Mouse (Mus musculus): Measurements from ENCODE around the gene Ttll12. TPM values are rescaled to one million over a fixed set of nuclear protein-coding genes. Genes with fewer than 3 reads are reported as not detected.
A peak's percentile ranks its signal among the peaks of the same experiment; 100 is the strongest.

Gene Ttll12
- polyA plus RNA-seq, 1 experiment from 2014 or later: 36.2 TPM

DNA sequence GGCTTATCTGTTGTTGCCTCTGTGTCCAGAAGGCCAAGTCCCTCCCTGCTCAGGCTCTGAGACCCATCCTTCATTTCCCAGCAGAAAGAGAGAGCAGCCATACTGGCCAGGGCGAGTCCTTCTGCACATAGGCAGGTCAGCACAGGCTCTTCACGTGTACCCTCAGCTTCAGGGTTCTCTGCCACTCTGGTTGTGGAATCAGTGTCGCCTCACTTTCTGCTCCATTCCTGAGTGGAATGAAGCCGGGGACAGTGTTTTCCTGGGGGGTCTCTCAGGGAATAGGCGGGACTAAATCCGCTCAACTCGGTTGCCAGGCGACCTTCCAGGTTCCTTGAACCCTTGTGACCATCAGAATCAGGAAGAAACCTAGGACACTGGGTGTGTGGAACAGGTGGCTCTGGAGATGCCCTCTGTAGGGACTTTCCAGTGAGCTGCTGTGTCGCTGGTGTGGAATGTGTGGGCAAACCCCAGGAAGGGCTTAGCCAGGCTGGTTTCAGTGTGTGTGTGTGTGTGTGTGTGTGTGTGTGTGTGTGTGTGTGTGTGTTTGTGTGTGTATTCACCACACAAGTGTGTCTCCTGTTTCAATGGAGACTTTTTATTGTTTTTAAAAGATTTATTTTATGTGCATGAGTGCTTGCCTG is 53.2 kb downstream of the Ttll12 start:
- H3K4me2 ChIP-seq (ENCODE audit: low read length): no peak overlapping the region
- WGBS: 74% methylated on average over 9 of the region's 9 CpGs
- ATAC-seq (replicated peaks; ENCODE audit: low FRiP score, low TSS enrichment, low read depth): no peak

DNA sequence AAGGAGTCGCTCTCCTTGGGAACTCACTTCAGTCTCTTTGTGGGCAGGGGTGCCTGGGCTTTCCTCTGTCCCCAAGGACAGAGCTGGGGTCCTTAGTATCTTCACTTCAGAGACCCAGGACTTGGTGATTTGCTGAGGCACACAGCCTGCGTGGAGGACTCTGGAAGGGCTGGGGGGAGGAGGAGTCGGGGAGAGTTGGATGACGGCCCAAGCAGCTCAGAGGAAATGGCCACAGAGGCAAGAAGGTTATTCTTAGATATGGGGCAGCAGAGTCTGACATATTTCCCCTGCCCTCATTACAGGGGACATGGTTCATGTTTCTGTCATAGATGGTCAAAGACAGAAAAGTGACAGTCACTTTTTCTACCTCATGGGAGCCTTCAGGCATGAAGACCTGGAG is 55.1 kb downstream of the Ttll12 start:
- Histone ChIP-seq H3K4me1 (replicated peaks; ENCODE audit: control insufficient read depth, insufficient read depth, low read length) (peaks cover 4% of the 10 kb centered on the region; the same call in 1 of the 2 replicates), H3K27me3 (replicated peaks; ENCODE audit: control insufficient read depth, insufficient read depth, low read length) (no peaks in the 10 kb centered on the region), H3K4me3 (ENCODE audit: low read depth, low read length) (no peak overlapping the region), H3K9me3 (ENCODE audit: control insufficient read depth, low read length) (no peaks in the 10 kb centered on the region), H3K4me2 (ENCODE audit: low read length) (no peak overlapping the region), H3K9ac (ENCODE audit: low read length) (no peak overlapping the region), H3K27ac (ENCODE audit: low read depth) (no peak overlapping the region), H3K36me3 (ENCODE audit: control insufficient read depth, insufficient read depth, low read length) (0 out of 2 replicates have a peak, but pooled peaks cover under 1% of the 10 kb centered on the region)
- no peak for DNase-seq (ENCODE audit: low spot score)
- ATAC-seq (replicated peaks; ENCODE audit: low FRiP score, low TSS enrichment, low read depth): no peak
- WGBS: 52% methylated on average over 4 of the region's 4 CpGs

More for the DNA sequence above, 53.2 kb downstream of the Ttll12 start:
- Histone ChIP-seq H3K4me3 (ENCODE audit: low read depth, low read length) (no peak overlapping the region), H3K9me3 (ENCODE audit: control insufficient read depth, low read length) (no peaks in the 10 kb centered on the region), H3K27ac (ENCODE audit: low read depth) (no peak overlapping the region), H3K9ac (ENCODE audit: low read length) (no peak overlapping the region), H3K36me3 (ENCODE audit: control insufficient read depth, insufficient read depth, low read length) (peaks cover 19% of the 10 kb centered on the region), H3K27me3 (replicated peaks; ENCODE audit: control insufficient read depth, insufficient read depth, low read length) (no peaks in the 10 kb centered on the region), H3K4me1 (replicated peaks; ENCODE audit: control insufficient read depth, insufficient read depth, low read length) (peaks cover 4% of the 10 kb centered on the region; the same call in 1 of the 2 replicates)
- no peak for DNase-seq (ENCODE audit: low spot score)

DNA sequence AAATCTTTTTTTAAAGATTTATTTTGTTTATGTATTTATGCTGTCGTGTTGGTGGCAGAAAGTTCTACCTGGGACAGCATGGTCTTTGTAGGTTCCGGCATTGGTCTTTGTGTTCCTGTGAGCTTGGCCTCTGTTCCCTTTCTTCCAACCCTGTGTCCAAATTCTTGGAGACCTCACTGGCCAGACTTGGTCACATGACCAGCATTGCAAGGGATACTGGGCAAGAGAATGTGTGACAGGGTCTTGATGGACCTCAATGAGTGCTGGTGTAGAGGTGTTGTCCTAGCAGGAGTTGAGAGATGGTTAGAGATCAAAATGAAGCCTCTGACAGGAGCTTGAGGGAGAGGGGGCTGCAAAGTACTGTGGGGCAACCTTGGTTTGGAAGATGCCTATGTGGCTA is 56.1 kb downstream of the Ttll12 start:
- Histone ChIP-seq H3K9me3 (ENCODE audit: control insufficient read depth, low read length) (no peaks in the 10 kb centered on the region), H3K36me3 (ENCODE audit: control insufficient read depth, insufficient read depth, low read length) (no peaks in the 10 kb centered on the region), H3K9ac (ENCODE audit: low read length) (no peak overlapping the region), H3K4me3 (ENCODE audit: low read depth, low read length) (no peak overlapping the region), H3K4me2 (ENCODE audit: low read length) (no peak overlapping the region), H3K27me3 (replicated peaks; ENCODE audit: control insufficient read depth, insufficient read depth, low read length) (no peaks in the 10 kb centered on the region), H3K4me1 (replicated peaks; ENCODE audit: control insufficient read depth, insufficient read depth, low read length) (peaks cover 4% of the 10 kb centered on the region; the same call in 1 of the 2 replicates), H3K27ac (ENCODE audit: low read depth) (no peak overlapping the region)
- no peak for ATAC-seq (replicated peaks; ENCODE audit: low FRiP score, low TSS enrichment, low read depth)
- whole genome bisulfite sequencing: 93% methylated on average over 2 of the region's 2 CpGs
- no peak for DNase-seq (ENCODE audit: low spot score)

DNA sequence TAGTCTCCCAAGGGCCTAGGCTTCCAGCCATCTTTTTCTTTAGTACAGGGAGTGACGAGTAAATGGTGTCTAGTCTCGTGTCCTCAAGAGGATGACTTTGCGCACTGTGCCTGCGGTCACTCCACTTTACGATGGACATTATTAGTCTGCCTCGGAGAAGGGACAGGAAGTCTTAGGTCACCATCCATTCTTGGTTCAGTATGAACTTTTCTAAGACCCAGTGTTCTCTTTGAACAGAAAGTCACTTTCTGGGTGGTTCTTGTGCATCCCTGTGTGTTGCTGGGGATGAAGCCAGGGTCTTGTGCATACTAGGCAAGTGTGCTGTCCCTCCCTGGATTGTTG is 59.1 kb downstream of the Ttll12 start:
- H3K9ac ChIP-seq (ENCODE audit: low read length): no peak overlapping the region
- H3K27me3 ChIP-seq (replicated peaks; ENCODE audit: control insufficient read depth, insufficient read depth, low read length): no peaks in the 10 kb centered on the region
- no peak overlapping the region for H3K27ac ChIP-seq (ENCODE audit: low read depth)
- no peak for ATAC-seq (replicated peaks; ENCODE audit: low FRiP score, low TSS enrichment, low read depth)
- H3K9me3 ChIP-seq (ENCODE audit: control insufficient read depth, low read length): no peaks in the 10 kb centered on the region
- DNase-seq (ENCODE audit: low spot score): no peak
- peaks cover 4% of the 10 kb centered on the region; the same call in 1 of the 2 replicates for H3K4me1 ChIP-seq (replicated peaks; ENCODE audit: control insufficient read depth, insufficient read depth, low read length)
- H3K4me3 ChIP-seq (ENCODE audit: low read depth, low read length): no peak overlapping the region
- WGBS: 80% methylated on average over 6 of the region's 6 CpGs
- H3K36me3 ChIP-seq (ENCODE audit: control insufficient read depth, insufficient read depth, low read length): no peaks in the 10 kb centered on the region
- H3K4me2 ChIP-seq (ENCODE audit: low read length): no peak overlapping the region

DNA sequence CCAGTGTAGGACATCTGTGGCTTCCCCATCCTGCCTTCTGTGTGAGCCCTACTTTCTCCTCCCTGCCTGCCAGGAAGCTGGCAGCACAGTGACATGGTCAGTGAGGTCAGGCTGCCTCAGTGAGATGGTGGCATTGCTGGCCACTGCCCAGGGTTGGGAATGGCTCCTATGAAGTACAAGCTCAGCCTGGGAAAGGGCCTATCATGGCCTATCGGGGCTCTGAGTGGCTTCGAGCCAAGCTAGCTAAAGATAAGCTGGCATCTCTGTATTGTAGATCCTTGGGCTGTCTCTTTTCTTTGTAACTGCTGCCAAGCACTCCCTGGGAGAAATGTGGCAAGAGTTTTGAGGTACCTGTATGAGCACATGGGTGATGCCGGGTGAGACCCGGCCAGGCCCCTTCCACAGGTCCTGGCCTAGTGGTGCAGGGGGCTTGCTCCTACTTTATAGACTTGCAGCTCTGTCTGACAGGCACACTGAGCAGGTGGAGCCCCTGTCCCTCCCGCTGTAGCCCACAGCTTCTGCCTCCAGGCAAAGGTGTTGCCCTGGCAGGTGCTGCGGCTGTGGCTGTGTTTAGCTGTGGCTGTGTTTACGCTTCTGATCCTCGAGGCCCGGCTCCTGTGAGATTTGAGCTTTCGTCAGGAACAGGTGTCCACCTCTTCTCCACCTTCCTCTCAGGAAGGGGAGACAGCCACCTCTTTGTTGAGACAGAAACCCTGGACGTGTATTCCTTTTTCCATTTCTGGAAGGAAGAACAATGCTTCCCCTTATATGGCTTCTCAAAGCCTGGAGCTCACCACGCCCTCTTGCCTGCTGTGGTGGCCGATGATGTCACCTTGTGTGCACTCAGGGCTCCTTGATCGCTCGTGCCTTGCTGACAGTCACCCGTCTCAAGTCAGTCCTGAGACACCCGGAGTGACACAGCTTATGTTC is 59.7 kb downstream of the Ttll12 start:
- DNase-seq (ENCODE audit: low spot score): peak; percentile 60
- Histone ChIP-seq H3K27me3 (replicated peaks; ENCODE audit: control insufficient read depth, insufficient read depth, low read length) (no peaks in the 10 kb centered on the region), H3K9ac (ENCODE audit: low read length) (no peak overlapping the region), H3K9me3 (ENCODE audit: control insufficient read depth, low read length) (no peaks in the 10 kb centered on the region), H3K4me2 (ENCODE audit: low read length) (no peak overlapping the region), H3K4me3 (ENCODE audit: low read depth, low read length) (no peak overlapping the region), H3K27ac (ENCODE audit: low read depth) (peak overlapping the region; percentile 57; the same call in 1 of the 2 replicates), H3K4me1 (replicated peaks; ENCODE audit: control insufficient read depth, insufficient read depth, low read length) (peaks cover 4% of the 10 kb centered on the region; the same call in 1 of the 2 replicates), H3K36me3 (ENCODE audit: control insufficient read depth, insufficient read depth, low read length) (no peaks in the 10 kb centered on the region)
- WGBS: 63% methylated on average over 17 of the region's 17 CpGs
- ATAC-seq (replicated peaks; ENCODE audit: low FRiP score, low TSS enrichment, low read depth): peak; percentile 69

DNA sequence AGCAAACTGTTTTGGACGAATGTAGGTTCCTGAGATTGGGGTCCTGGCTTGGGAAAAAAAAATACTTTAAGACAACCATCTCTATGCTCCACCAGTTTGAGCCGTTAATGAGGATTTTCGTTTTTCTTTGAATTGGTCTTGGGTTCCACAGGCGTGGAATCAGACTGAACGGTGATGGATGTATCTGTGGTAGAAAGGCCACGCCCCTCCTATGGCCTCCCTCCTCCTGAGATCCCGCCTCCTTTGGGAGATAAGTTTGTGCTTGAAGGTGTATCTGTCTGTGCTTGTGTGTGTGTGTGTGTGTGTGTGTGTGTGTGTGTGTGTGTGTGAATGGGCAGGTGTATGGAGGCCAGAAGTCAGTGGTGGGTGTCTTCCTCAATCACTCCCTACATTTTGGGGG is 62.4 kb downstream of the Ttll12 start:
- Histone ChIP-seq H3K9ac (ENCODE audit: low read length) (no peak overlapping the region), H3K4me3 (ENCODE audit: low read depth, low read length) (no peak overlapping the region), H3K27ac (ENCODE audit: low read depth) (no peak overlapping the region), H3K4me1 (replicated peaks; ENCODE audit: control insufficient read depth, insufficient read depth, low read length) (no peaks in the 10 kb centered on the region), H3K9me3 (ENCODE audit: control insufficient read depth, low read length) (no peaks in the 10 kb centered on the region), H3K4me2 (ENCODE audit: low read length) (no peak overlapping the region), H3K36me3 (ENCODE audit: control insufficient read depth, insufficient read depth, low read length) (no peaks in the 10 kb centered on the region), H3K27me3 (replicated peaks; ENCODE audit: control insufficient read depth, insufficient read depth, low read length) (peaks cover 10% of the 10 kb centered on the region)
- 77% methylated on average over 7 of the region's 7 CpGs for WGBS
- no peak for DNase-seq (ENCODE audit: low spot score)
- no peak for ATAC-seq (replicated peaks; ENCODE audit: low FRiP score, low TSS enrichment, low read depth)

DNA sequence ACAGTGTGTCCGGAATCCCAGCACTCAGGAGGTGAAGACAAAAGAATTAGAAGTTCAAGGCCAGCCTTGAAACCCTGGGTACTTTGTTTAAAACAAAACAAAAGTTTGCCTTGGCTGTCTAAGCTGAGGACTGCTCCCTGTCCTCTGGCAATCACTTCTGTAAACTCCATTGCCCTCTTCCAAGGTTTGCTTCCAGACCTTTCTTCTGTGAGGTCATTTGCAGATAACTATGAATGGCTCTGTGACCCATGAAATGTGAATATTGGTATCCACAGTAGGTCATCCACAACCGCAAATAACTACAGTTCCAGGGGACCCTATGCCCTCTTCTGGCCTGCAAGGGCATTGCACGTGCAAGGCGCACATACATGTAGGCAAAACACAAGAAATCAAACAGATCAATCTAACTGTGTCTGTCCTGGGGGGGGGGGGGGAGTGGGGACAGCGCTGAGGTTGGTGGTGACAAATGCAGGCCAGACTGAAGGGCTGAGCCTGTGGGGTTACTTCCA is 62.9 kb downstream of the Ttll12 start:
- no peak overlapping the region for H3K27ac ChIP-seq (ENCODE audit: low read depth)
- H3K36me3 ChIP-seq (ENCODE audit: control insufficient read depth, insufficient read depth, low read length): no peaks in the 10 kb centered on the region
- ATAC-seq (replicated peaks; ENCODE audit: low FRiP score, low TSS enrichment, low read depth) (no peak), DNase-seq (ENCODE audit: low spot score) (no peak)
- no peaks in the 10 kb centered on the region; the same call in 1 of the 2 replicates for H3K4me1 ChIP-seq (replicated peaks; ENCODE audit: control insufficient read depth, insufficient read depth, low read length)
- peaks cover 16% of the 10 kb centered on the region for H3K27me3 ChIP-seq (replicated peaks; ENCODE audit: control insufficient read depth, insufficient read depth, low read length)
- H3K9me3 ChIP-seq (ENCODE audit: control insufficient read depth, low read length): no peaks in the 10 kb centered on the region
- H3K9ac ChIP-seq (ENCODE audit: low read length): no peak overlapping the region
- H3K4me3 ChIP-seq (ENCODE audit: low read depth, low read length): no peak overlapping the region
- WGBS: 80% methylated on average over 5 of the region's 5 CpGs
- H3K4me2 ChIP-seq (ENCODE audit: low read length): no peak overlapping the region

DNA sequence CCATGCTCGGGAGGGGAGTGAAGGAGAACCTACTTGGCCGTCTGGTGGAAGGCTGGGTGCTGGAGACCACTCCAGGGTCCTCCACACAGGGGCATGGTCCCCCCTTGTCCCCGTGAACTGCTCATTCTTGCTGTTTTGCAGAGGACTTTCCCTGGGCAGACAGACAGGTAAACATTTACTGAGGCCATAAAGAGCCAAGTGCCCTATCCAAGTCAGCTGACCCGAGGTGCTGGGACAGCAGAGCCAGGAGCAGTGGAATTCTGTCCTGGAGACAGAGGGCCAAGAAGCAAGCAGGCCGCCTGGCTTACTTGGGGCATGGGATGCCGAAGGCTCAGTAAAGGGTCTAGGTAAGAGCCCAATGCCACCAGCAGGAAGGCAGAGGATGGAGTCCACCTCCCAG is 64.3 kb downstream of the Ttll12 start:
- peaks cover 28% of the 10 kb centered on the region for H3K27me3 ChIP-seq (replicated peaks; ENCODE audit: control insufficient read depth, insufficient read depth, low read length)
- DNase-seq (ENCODE audit: low spot score) (no peak), ATAC-seq (replicated peaks; ENCODE audit: low FRiP score, low TSS enrichment, low read depth) (no peak)
- WGBS: 54% methylated on average over 6 of the region's 6 CpGs
- no peak overlapping the region for H3K4me3 ChIP-seq (ENCODE audit: low read depth, low read length)
- no peak overlapping the region for H3K4me2 ChIP-seq (ENCODE audit: low read length)
- H3K9me3 ChIP-seq (ENCODE audit: control insufficient read depth, low read length): no peaks in the 10 kb centered on the region
- H3K9ac ChIP-seq (ENCODE audit: low read length): no peak overlapping the region
- peaks cover 4% of the 10 kb centered on the region; the same call in 1 of the 2 replicates for H3K4me1 ChIP-seq (replicated peaks; ENCODE audit: control insufficient read depth, insufficient read depth, low read length)
- H3K36me3 ChIP-seq (ENCODE audit: control insufficient read depth, insufficient read depth, low read length): no peaks in the 10 kb centered on the region
- no peak overlapping the region for H3K27ac ChIP-seq (ENCODE audit: low read depth)

All from intestine, embryonic 14.5 days (tissue).